Mouse (Mus musculus) forebrain, embryonic 13.5 days (tissue): Measurements from ENCODE around the gene Zfp651. TPM values are rescaled to one million over a fixed set of nuclear protein-coding genes. Genes with fewer than 3 reads are reported as not detected.

Experiments
- ATAC-seq: fragments of 200-750 bp; cut with Nextera tagmentation; 2 replicates; pipeline ENCODE4 v1.8.0; 2017
- H3K27ac ChIP-seq: fragments of 300-500 bp; sonication (generic); 2 replicates; pipeline ENCODE4 v1.5.1; 2015; ENCODE audit warnings: inconsistent platforms, mild to moderate bottlenecking, moderate library complexity
- H3K27me3 ChIP-seq: fragments of 300-500 bp; sonication (generic); 2 replicates; pipeline ENCODE4 v1.6.1; 2015; ENCODE audit warnings: mild to moderate bottlenecking, inconsistent platforms
- H3K36me3 ChIP-seq: fragments of 300-500 bp; sonication (generic); 2 replicates; pipeline ENCODE4 v1.6.1; 2015; ENCODE audit warnings: mild to moderate bottlenecking, inconsistent platforms; ENCODE audit not compliant: poor library complexity, severe bottlenecking
- H3K4me1 ChIP-seq: fragments of 300-500 bp; sonication (generic); 2 replicates; pipeline ENCODE4 v1.6.1; 2015; ENCODE audit warnings: inconsistent platforms
- H3K4me2 ChIP-seq: fragments of 300-500 bp; sonication (generic); 2 replicates; pipeline ENCODE4 v1.6.1; 2015; ENCODE audit warnings: inconsistent platforms, mild to moderate bottlenecking, moderate library complexity
- H3K4me3 ChIP-seq: fragments of 300-500 bp; sonication (generic); 2 replicates; pipeline ENCODE4 v1.5.1; 2015; ENCODE audit warnings: mild to moderate bottlenecking, inconsistent platforms
- H3K9ac ChIP-seq: fragments of 300-500 bp; sonication (generic); 2 replicates; pipeline ENCODE4 v1.6.1; 2015; ENCODE audit warnings: mild to moderate bottlenecking, inconsistent platforms
- H3K9me3 ChIP-seq: fragments of 300-500 bp; sonication (generic); replicated peaks from 2 replicates; pipeline ENCODE4 v1.6.1; 2016; ENCODE audit warnings: inconsistent platforms
- WGBS: fragments of 180-500 bp; shearing (Covaris S2); methylation state at CpG from one replicate; pipeline ENCODE4 v1.1.7; 2015; 5-methylcytosine and 5-hydroxymethylcytosine counted together
- polyA plus RNA-seq: library from polyadenylated mRNA; unstranded; fragments of >200 nt; fragmentation: Nextera tagmentation; extraction: Ambion mirVana; gene quantifications from 2 replicates; pipeline ENCODE4 v1.2.1, GENCODE M21; 2015

Gene Zfp651
- polyA plus RNA-seq, 1 experiment from 2014 or later, result 8.1 TPM

- ATAC-seq, result no peak
- Histone ChIP-seq H3K4me3 (no peak overlapping the region), H3K27ac (no peak overlapping the region), H3K9ac (no peak overlapping the region), H3K36me3 (no peaks in the 10 kb centered on the region), H3K9me3 (no peaks in the 10 kb centered on the region), H3K4me1 (peaks cover 8% of the 10 kb centered on the region), H3K4me2 (no peak overlapping the region), H3K27me3 (0 out of 2 replicates have a peak, but pooled peaks cover 3% of the 10 kb centered on the region)
- 47% methylated on average over 1 of the region's 1 CpGs for WGBS
Measured at GRCm38 (mm10) chr9:121794972-121795539, 35.9 kb downstream of the Zfp651 start.

- Histone ChIP-seq H3K9me3 (no peaks in the 10 kb centered on the region), H3K4me2 (no peak overlapping the region), H3K4me3 (no peak overlapping the region), H3K36me3 (no peaks in the 10 kb centered on the region), H3K9ac (no peak overlapping the region), H3K27ac (no peak overlapping the region), H3K4me1 (peaks cover 18% of the 10 kb centered on the region), H3K27me3 (no peaks in the 10 kb centered on the region)
- WGBS, result 15% methylated on average over 12 of the region's 12 CpGs
- no peak for ATAC-seq
Measured at GRCm38 (mm10) chr9:121797722-121798121, 38.6 kb downstream of the Zfp651 start.

GRCm38 (mm10) chr9:121798887-121799520 lies 39.9 kb downstream of the Zfp651 start:
- WGBS, result 43% methylated on average over 5 of the region's 6 CpGs
- Histone ChIP-seq H3K4me1 (peaks cover 18% of the 10 kb centered on the region), H3K27ac (no peak overlapping the region), H3K9ac (no peak overlapping the region), H3K36me3 (no peaks in the 10 kb centered on the region), H3K27me3 (no peaks in the 10 kb centered on the region), H3K4me2 (no peak overlapping the region), H3K4me3 (no peak overlapping the region), H3K9me3 (no peaks in the 10 kb centered on the region)
- no peak for ATAC-seq

GRCm38 (mm10) chr9:121802747-121803146 lies 43.6 kb downstream of the Zfp651 start:
- Histone ChIP-seq H3K9me3 (no peaks in the 10 kb centered on the region), H3K27ac (no peak overlapping the region), H3K9ac (no peak overlapping the region), H3K4me2 (no peak overlapping the region), H3K27me3 (no peaks in the 10 kb centered on the region), H3K4me3 (no peak overlapping the region), H3K4me1 (peaks cover 12% of the 10 kb centered on the region), H3K36me3 (no peaks in the 10 kb centered on the region)
- ATAC-seq, result no peak
- WGBS, result 87% methylated on average over 7 of the region's 7 CpGs

- H3K4me1 ChIP-seq, result peaks cover 38% of the 10 kb centered on the region
- 51% methylated on average over 1 of the region's 1 CpGs for WGBS
- H3K27ac ChIP-seq, result no peak overlapping the region
- no peak overlapping the region for H3K4me2 ChIP-seq
- no peaks in the 10 kb centered on the region for H3K36me3 ChIP-seq
- no peaks in the 10 kb centered on the region for H3K9me3 ChIP-seq
- no peak overlapping the region for H3K4me3 ChIP-seq
- H3K9ac ChIP-seq, result no peak overlapping the region
- no peak for ATAC-seq
- H3K27me3 ChIP-seq, result no peaks in the 10 kb centered on the region
Measured at GRCm38 (mm10) chr9:121807546-121807945, 48.4 kb downstream of the Zfp651 start.

GRCm38 (mm10) chr9:121807947-121808346 lies 48.8 kb downstream of the Zfp651 start:
- no peak overlapping the region for H3K27ac ChIP-seq
- no peaks in the 10 kb centered on the region for H3K27me3 ChIP-seq
- H3K36me3 ChIP-seq, result no peaks in the 10 kb centered on the region
- H3K9me3 ChIP-seq, result no peaks in the 10 kb centered on the region
- H3K4me3 ChIP-seq, result no peak overlapping the region
- no peak overlapping the region for H3K9ac ChIP-seq
- WGBS, result 63% methylated on average over 7 of the region's 7 CpGs
- ATAC-seq, result no peak
- peaks cover 38% of the 10 kb centered on the region for H3K4me1 ChIP-seq
- no peak overlapping the region for H3K4me2 ChIP-seq

- H3K4me2 ChIP-seq, result no peak overlapping the region
- no peaks in the 10 kb centered on the region for H3K27me3 ChIP-seq
- no peaks in the 10 kb centered on the region for H3K36me3 ChIP-seq
- no peak overlapping the region for H3K9ac ChIP-seq
- 52% methylated on average over 3 of the region's 3 CpGs for WGBS
- H3K4me1 ChIP-seq, result peaks cover 38% of the 10 kb centered on the region
- no peaks in the 10 kb centered on the region for H3K9me3 ChIP-seq
- no peak overlapping the region for H3K27ac ChIP-seq
- no peak for ATAC-seq
- H3K4me3 ChIP-seq, result no peak overlapping the region
Measured at GRCm38 (mm10) chr9:121808511-121808910, 49.4 kb downstream of the Zfp651 start.

- peak overlapping the region; percentile 68 for H3K27ac ChIP-seq
- no peaks in the 10 kb centered on the region for H3K9me3 ChIP-seq
- ATAC-seq, result peak; percentile 79
- H3K27me3 ChIP-seq, result no peaks in the 10 kb centered on the region
- no peak overlapping the region for H3K4me3 ChIP-seq
- peak overlapping the region; percentile 36 for H3K4me2 ChIP-seq
- no peaks in the 10 kb centered on the region for H3K36me3 ChIP-seq
- H3K9ac ChIP-seq, result peak overlapping the region; percentile 34; the same call in 1 of the 2 replicates
- H3K4me1 ChIP-seq, result peaks cover 38% of the 10 kb centered on the region
- WGBS, result 12% methylated on average over 15 of the region's 15 CpGs
Measured at GRCm38 (mm10) chr9:121810081-121810821, 51.1 kb downstream of the Zfp651 start.

- Histone ChIP-seq H3K27me3 (no peaks in the 10 kb centered on the region), H3K9me3 (no peaks in the 10 kb centered on the region), H3K27ac (no peak overlapping the region), H3K9ac (no peak overlapping the region), H3K4me2 (no peak overlapping the region), H3K4me3 (no peak overlapping the region), H3K36me3 (no peaks in the 10 kb centered on the region), H3K4me1 (peaks cover 10% of the 10 kb centered on the region)
- ATAC-seq, result no peak
- 85% methylated on average over 6 of the region's 6 CpGs for WGBS
Measured at GRCm38 (mm10) chr9:121815183-121815582, 56.1 kb downstream of the Zfp651 start.

GRCm38 (mm10) chr9:121819073-121819770 lies 60.1 kb downstream of the Zfp651 start:
- ATAC-seq, result no peak
- Histone ChIP-seq H3K36me3 (no peaks in the 10 kb centered on the region), H3K4me1 (peaks cover 19% of the 10 kb centered on the region), H3K9me3 (no peaks in the 10 kb centered on the region), H3K27ac (no peak overlapping the region), H3K4me2 (no peak overlapping the region), H3K27me3 (no peaks in the 10 kb centered on the region), H3K9ac (no peak overlapping the region), H3K4me3 (no peak overlapping the region)
- WGBS, result 80% methylated on average over 9 of the region's 9 CpGs

- Histone ChIP-seq H3K4me2 (no peak overlapping the region), H3K27me3 (no peaks in the 10 kb centered on the region), H3K4me1 (peaks cover 19% of the 10 kb centered on the region), H3K27ac (0 out of 2 replicates have a peak overlapping the region, but pooled peaks have one; percentile 8), H3K4me3 (no peak overlapping the region), H3K9me3 (no peaks in the 10 kb centered on the region), H3K36me3 (no peaks in the 10 kb centered on the region), H3K9ac (no peak overlapping the region)
- ATAC-seq, result no peak
- 64% methylated on average over 7 of the region's 7 CpGs for WGBS
Measured at GRCm38 (mm10) chr9:121819771-121820471, 60.8 kb downstream of the Zfp651 start.
